Mouse (Mus musculus) CH12F3 (cell line): ENCODE data around the gene Mrgpra1.
"Not testable (repeated sequence)": the region's sequence is repeated elsewhere in the genome, so short reads cannot be mapped to it uniquely, and the experiment has no call there.

ENCODE experiments used
- in situ Hi-C: fragments of 300-500 bp; cut with MboI; formaldehyde crosslinking; loops from 2 replicates; pipeline ENCODE4 v1.14.3; 2020; ENCODE audit warnings: low sequenced_read_pairs

The Mrgpra1 gene

DNA sequence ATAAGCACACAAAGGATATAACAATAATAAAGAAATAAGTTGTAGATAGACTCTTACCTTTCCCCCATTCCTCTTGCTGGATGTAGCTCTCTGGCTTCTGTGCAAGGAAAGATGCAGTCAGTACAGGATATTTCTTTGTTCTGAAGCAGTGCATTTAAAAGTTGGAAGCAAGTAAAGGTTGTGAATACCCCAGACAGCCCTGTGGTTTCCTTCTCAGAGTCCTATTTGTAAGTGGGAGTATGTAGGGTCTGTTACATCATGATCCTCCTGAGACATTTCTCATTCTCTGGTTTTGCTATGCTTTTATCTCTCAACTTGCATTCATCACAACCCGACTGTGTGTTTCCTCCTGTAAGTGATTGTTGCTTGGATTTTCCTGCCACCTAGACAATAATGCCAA lies at the start of gene Mrgpra1:
Gene Mrgpra1, minus strand, starts transcription at position 101 of the 400 bp plus-strand sequence.
- in situ Hi-C loops, result loop anchor here (10.0 to 25.0 kb wide), 3 partner anchors 99 to 431 kb away; partner anchors contain the start of gene Mrgpra9

- in situ Hi-C loops, result no loop called here
These were observed 47.1 kb upstream of the Mrgpra1 start for GRCm38 (mm10) chr7:47401125-47401524.

- in situ Hi-C loops, result no loop called here
These were observed 5.6 kb downstream of the Mrgpra1 start for GRCm38 (mm10) chr7:47348421-47348820.

DNA sequence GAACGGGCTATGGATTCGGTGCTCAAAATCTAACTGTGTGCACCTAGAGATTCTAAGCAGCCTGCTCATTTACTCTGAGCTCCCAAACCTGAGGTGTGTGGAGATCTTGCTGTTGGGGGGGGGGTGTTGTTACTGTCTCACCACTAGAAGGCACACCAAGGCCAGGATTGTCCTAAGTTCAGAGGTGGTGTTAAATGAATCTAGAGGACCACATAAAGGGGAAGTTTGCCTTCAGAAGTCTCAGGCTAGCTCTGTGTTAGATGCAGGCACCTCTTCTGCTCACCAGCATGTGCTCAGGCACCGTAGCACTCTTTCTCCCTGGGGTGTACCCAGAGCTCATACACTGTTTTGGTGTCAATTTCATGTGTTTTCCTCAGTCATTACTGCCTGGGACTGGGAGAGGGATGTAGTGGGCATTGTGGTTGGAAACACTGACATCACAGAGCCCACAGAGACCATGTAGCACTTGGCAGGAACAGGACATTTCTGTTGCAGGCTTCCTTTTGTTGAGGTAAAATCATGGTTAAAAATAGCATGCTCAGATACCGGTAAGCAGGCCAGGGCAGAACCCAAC lies 8.0 kb downstream of the Mrgpra1 start:
- in situ Hi-C loops, result no loop called here

DNA sequence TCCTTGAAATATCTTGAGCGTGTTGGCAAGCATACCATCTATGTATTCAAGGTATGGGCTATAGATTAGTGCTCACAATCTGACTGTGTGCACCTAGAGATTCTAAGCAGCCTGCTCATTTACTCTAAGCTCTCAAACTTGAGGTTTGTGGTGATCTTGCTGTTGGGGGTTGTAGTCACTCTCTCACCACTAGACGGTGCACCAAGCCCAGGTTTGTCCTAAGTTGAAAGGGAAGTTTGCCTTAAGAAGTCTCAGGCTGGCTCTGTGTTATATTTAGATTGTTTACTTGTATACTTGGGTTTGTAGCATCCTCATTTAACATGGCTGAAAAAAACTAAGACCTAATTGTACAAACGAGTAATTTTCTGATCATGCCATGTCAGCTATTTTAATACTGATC lies 12.2 kb downstream of the Mrgpra1 start:
- in situ Hi-C loops, result not testable (repeated sequence)

DNA sequence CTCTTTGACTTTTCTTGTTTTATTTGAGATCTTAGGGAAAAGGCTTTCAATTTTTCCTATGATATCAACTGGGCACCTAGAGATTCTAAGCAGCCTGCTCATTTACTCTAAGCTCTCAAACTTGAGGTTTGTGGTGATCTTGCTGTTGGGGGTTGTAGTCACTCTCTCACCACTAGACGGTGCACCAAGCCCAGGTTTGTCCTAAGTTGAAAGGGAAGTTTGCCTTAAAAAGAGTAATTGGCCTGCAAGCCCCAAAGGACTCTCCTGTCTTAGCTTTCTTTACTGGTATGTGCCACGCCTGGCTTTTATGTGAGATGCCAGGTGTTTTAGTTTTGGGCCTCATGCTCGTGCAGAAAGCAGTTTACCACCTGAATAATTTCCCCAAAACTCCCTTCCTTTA lies 12.7 kb downstream of the Mrgpra1 start:
- in situ Hi-C loops, result not testable (repeated sequence)

- in situ Hi-C loops, result no loop called here
These were observed 35.7 kb downstream of the Mrgpra1 start for GRCm38 (mm10) chr7:47318299-47318698.

DNA sequence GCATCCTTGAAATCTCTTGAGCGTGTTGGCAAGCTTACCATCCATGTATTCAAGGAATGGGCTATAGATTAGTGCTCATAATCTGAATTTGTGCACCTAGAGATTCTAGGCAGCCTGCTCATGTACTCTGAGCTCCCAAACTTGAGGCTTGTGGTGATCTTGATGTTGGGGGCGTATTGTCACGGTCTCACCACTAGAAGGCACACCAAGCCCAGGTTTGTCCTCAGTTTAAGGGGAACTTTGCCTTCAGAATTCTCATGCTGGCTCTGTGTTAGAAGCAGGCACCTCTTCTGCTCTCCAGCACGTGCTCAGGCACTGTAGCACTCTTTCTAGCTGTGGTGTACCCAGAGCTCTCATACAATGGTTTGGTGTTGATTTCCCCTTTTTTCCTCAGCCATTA lies 41.8 kb downstream of the Mrgpra1 start:
- in situ Hi-C loops, result no loop called here

DNA sequence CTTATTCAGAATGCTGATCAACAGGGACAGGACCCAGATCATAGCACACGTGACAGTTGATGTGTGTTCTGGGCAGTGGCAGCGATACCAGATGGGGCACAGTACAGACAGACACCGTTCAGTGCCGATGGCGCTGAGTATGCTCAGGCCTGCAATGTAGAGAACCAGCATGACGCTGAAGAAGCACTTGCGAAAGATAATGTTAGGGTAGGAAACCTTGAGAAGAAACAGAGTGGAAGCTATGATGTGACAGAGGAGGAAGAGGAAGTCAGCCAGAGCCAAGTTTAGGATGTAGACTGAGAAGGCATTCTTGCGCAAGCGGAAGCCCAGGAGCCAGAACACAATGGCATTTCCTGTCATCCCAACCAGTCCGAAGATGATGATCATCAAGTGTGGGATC lies 44.2 kb downstream of the Mrgpra1 start:
- in situ Hi-C loops, result no loop called here

- in situ Hi-C loops, result not testable (repeated sequence)
These were observed 49.4 kb downstream of the Mrgpra1 start for GRCm38 (mm10) chr7:47304661-47305060.

DNA sequence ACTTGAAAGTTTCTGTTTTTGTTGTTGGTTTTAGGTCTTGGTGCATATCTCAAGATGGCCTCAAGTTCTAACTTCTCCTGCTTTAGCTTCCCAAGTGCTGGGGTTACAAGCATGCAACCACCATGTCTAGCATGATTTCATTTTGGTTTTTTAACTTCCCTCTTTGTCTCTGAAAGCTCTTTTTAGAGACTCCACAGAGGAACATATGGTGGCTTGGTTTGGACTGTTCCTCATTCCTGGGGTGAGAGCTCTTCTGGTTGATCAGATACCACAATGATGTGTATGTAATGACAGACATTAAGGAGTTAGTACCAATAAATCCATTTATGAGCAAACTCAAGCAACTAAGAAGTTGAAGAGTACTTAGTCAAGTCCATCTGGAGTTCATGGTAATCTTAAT lies 54.4 kb downstream of the Mrgpra1 start:
- in situ Hi-C loops, result not testable (repeated sequence)
